Mouse (Mus musculus) spleen, postnatal 0 days (tissue): ENCODE results near the gene Klhl21. TPM values are rescaled to one million over a fixed set of nuclear protein-coding genes. Genes with fewer than 3 reads are reported as not detected.

Experiments
- polyA plus RNA-seq: library from polyadenylated mRNA; unstranded; fragments of >200 nt; fragmentation: Nextera tagmentation; extraction: Ambion mirVana; gene quantifications from 2 replicates; pipeline ENCODE4 v1.2.1, GENCODE M21; 2015

The Klhl21 gene
- polyA plus RNA-seq = 6.8 and 6.9 TPM in 2 replicates

GRCm38 (mm10) chr4:152008622-152009075, at the start of gene Klhl21:
Gene Klhl21, plus strand, starts transcription at chr4:152008803.

DNA sequence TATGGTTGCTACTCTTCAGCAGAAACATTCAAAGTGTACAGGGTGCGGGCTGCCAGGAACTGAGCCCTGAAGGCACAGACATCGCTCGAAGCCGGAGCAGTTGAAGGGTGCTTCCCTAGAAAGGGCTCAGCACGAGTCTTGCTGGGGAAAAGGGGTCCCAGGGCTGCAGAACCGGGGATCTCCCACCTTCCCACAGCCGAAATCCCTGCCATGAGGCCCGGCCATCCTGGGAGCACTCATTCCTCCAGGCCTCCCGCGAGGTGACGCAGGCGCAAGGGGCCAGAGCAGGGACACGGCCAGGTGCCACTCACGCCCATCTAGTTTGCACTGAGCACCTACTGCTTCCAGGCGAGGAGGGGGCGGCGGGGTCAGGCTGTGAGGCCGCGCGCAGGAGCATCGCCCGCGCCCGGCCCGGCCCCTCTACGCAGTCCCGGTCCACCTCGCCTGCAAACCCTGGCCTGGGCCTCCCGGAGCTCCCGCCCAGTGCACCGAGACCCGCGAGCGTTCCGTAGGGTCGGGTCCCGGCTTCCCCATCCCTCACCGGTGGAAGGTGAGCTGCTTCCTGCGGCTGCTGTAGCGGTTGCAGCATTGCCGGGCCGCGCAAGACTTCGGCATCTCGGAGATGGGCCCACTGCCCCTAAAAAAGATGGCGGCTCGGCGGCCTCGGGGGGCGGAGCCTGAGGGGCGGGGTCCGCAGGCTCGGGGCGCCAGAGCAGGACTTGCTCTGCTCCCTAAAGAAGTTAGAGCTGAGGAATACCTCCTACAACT, 20.1 kb upstream of the Klhl21 start, which contains the start of gene Thap3:
TSS of gene Thap3 (minus strand) at position 656 of the 768 bp plus-strand sequence.

GRCm38 (mm10) chr4:151996173-151996950, 12.2 kb upstream of the Klhl21 start, which contains the start of gene Phf13:
Gene Phf13, minus strand, starts transcription at chr4:151996258.

DNA sequence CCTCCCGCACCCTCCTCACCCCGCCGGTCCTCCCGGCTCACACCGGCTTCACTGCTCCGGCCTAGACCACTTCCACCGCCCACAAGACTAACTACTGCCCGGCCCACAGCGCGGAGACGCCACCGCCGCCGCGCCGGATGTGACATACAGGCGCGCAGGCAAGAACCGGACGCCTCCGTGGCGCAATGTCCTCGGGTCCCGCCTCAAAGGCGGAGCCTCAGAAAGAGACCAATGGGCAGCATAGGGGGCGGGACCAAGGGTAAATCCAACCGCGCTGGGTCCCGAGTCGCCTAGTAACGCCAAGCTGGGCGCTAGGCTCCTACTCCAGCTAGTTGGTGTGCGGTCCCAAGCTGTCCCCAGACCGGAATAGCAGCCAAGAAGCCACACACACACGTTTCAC, 18.9 kb downstream of the Klhl21 start, which contains the start of gene Zbtb48:
TSS of gene Zbtb48 (minus strand) at position 148 of the 400 bp plus-strand sequence.

GRCm38 (mm10) chr4:152038225-152038984, 29.8 kb downstream of the Klhl21 start, which contains the start of gene Tas1r1:
Gene Tas1r1, minus strand, starts transcription at chr4:152038568.

GRCm38 (mm10) chr4:152038985-152039830, 30.6 kb downstream of the Klhl21 start, which contains the start of gene Nol9:
Gene Nol9, plus strand, starts transcription at chr4:152039321.

Other genes with a start within 250 kb of the Klhl21 start
- gene Camta1, start 146.9 kb upstream of the Klhl21 start, polyA plus RNA-seq = 77.7 and 96.9 TPM in 2 replicates
- 47.9 and 48.4 TPM in 2 replicates for gene Dnajc11, start 75.1 kb upstream of the Klhl21 start, polyA plus RNA-seq
- gene Thap3, start 19.8 kb upstream of the Klhl21 start, polyA plus RNA-seq = 11.2 and 21.5 TPM in 2 replicates
- gene Phf13, start 12.5 kb upstream of the Klhl21 start, polyA plus RNA-seq = 6.5 and 7.6 TPM in 2 replicates
- 6.6 and 10.6 TPM in 2 replicates for gene Zbtb48, start 18.9 kb downstream of the Klhl21 start, polyA plus RNA-seq
- gene Tas1r1, start 29.8 kb downstream of the Klhl21 start, polyA plus RNA-seq = 0.11 and 0.13 TPM in 2 replicates
- gene Nol9, start 30.5 kb downstream of the Klhl21 start, polyA plus RNA-seq = 15.5 and 15.6 TPM in 2 replicates
- 5.7 and 7.3 TPM in 2 replicates for gene Plekhg5, start 63.7 kb downstream of the Klhl21 start, polyA plus RNA-seq
- 0.66 and 1.9 TPM in 2 replicates for gene Tnfrsf25, start 107.1 kb downstream of the Klhl21 start, polyA plus RNA-seq
- 0.90 and 1.9 TPM in 2 replicates for gene Espn, start 143.6 kb downstream of the Klhl21 start, polyA plus RNA-seq
- gene Hes2, start 150.1 kb downstream of the Klhl21 start, polyA plus RNA-seq = not detected in 2 replicates
- 22.8 and 28.6 TPM in 2 replicates for gene Acot7, start 169.3 kb downstream of the Klhl21 start, polyA plus RNA-seq